Mouse (Mus musculus): ENCODE data around the gene Gm26938. TPM values are rescaled to one million over a fixed set of nuclear protein-coding genes. Genes with fewer than 3 reads are reported as not detected.

Gene Gm26938
- total and polyA plus RNA-seq, 3 experiments: not detected

DNA sequence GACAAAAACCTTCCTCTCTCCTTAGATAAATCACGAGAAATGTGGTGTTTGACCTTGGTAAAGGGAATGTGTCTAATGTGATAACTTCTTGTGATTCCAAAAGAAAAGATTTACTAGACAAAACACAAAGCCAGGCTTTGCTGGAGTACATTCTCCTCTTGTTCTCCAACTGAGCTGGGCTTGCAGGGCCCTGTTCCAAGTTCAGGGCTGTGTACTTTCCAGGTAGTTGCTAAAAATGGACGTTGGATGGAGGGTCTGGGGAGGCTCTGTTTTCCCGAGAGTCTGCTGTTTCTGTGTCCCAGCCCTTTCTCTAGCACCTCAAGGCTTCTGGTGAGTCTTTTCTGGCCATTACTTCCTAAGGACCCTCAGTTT lies 33.3 kb downstream of the Gm26938 start:
- no peaks in the 10 kb centered on the region for H3K9me3 ChIP-seq (replicated peaks)
- peak overlapping the region; percentile 96 for H3K4me3 ChIP-seq (ENCODE audit: low read depth, low read length)
- TF ChIP-seq CTCF (IDR thresholded peaks at IDR 0.05; ENCODE audit: low read depth, low read length) (no peak), GATA2 (IDR thresholded peaks at IDR 0.05; ENCODE audit: borderline replicate concordance, low read depth, low read length) (no peak), POLR2AphosphoS5 (IDR thresholded peaks at IDR 0.05; ENCODE audit: insufficient replicate concordance, low read depth, low read length) (no peak), GATA1 (IDR thresholded peaks at IDR 0.05; ENCODE audit: borderline replicate concordance, low read length) (no peak), TAL1 (conservative IDR thresholded peaks at IDR 0.05; ENCODE audit: low read depth, low read length) (no peak)
- peaks cover under 1% of the 10 kb centered on the region; the same call in 1 of the 2 replicates for H3K27me3 ChIP-seq (ENCODE audit: insufficient read depth, low read length)
- peaks cover 54% of the 10 kb centered on the region for H3K36me3 ChIP-seq (replicated peaks)
- ATAC-seq (ENCODE audit: extremely low read depth, insufficient number of reproducible peaks, low FRiP score, poor library complexity, severe bottlenecking) (no peak), DNase-seq (ENCODE audit: low spot score) (no peak)
- H3K4me1 ChIP-seq (ENCODE audit: insufficient read depth, low read depth, low read length): peaks cover 81% of the 10 kb centered on the region

DNA sequence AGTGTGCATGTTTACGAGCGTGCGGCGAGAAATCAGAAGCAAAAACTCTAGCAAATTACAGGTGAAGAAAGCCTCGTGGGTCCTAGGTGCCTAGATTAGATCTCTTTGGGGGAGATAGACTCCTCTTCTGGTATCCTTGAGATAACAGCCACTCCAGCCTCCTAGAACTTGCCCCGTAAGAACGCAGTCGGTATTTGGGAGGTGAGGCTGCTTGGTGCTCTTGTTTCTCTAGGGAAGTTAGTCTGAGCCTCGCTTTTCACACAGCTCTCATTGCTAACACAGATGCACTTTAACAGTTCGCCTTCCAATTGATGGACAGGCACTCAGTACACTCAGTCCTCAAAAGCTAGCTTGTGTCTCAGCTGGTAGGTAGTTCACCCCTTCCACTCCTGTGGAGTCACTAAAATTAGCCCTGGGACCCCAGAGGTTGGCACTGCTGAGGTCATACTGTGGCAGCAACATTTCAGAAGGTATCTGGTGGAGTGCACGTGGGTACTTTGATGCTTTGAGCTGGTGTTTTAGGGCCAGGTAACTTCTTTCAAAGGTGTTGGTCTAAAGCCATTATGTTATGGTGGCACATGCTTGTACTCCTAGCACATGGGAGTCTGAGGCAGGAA lies 33.9 kb downstream of the Gm26938 start:
- peaks cover 47% of the 10 kb centered on the region for H3K36me3 ChIP-seq (replicated peaks)
- H3K9me3 ChIP-seq (replicated peaks): no peaks in the 10 kb centered on the region
- DNase-seq (ENCODE audit: low spot score) (no peak), ATAC-seq (ENCODE audit: extremely low read depth, insufficient number of reproducible peaks, low FRiP score, poor library complexity, severe bottlenecking) (no peak)
- TF ChIP-seq TAL1 (conservative IDR thresholded peaks at IDR 0.05; ENCODE audit: low read depth, low read length) (no peak), GATA2 (IDR thresholded peaks at IDR 0.05; ENCODE audit: borderline replicate concordance, low read depth, low read length) (no peak), POLR2AphosphoS5 (IDR thresholded peaks at IDR 0.05; ENCODE audit: insufficient replicate concordance, low read depth, low read length) (no peak), CTCF (IDR thresholded peaks at IDR 0.05; ENCODE audit: low read depth, low read length) (no peak), GATA1 (IDR thresholded peaks at IDR 0.05; ENCODE audit: borderline replicate concordance, low read length) (no peak)
- H3K4me1 ChIP-seq (ENCODE audit: insufficient read depth, low read depth, low read length): peaks cover 75% of the 10 kb centered on the region
- H3K4me3 ChIP-seq (ENCODE audit: low read depth, low read length): peak overlapping the region; percentile 96
- peaks cover 7% of the 10 kb centered on the region for H3K27me3 ChIP-seq (ENCODE audit: insufficient read depth, low read length)

DNA sequence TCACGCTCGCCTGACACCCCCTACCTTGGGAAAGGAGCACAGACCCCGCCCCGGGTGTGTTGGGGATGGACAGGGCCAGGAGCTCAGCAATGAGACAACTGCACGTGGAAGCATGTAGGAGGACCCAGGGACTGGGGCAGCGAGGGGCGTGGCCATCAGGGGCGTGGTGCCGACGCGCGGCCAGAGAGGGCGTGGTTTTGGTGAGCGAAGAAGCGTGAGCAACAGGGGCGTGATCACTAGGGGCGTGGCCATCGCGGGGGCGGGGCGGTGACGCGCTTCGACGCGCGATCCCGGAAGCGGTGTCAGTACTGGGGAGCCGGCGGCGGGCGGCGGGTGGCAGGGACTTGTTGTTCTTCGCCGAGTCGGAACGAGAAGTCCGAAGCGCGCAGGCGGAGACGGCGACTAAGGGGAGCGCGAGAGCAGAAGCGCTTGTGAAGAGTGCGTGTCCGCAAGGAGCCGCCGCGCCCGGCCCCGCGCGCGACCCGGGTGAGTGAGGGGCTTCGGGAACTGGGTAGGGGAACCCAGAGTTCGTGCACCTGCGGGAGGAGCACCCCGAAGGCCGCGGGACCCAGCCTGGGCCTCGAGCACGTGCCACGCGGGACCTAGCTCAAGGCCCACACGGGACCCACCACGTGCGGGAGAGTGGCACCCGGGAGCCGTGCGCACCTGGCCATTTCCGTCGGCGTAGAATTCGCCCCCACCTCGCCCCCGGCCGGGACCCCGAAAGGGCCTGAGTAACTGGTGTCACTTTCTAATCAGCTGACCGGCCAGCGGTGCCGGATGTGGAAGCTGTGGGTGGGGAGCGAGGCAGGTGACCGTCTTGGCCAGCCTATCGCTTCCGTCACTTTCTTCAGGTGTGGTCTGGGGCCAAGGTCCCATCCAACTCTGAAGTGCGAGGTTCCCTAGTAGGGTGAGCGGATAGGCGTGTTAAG lies 34.7 kb downstream of the Gm26938 start, which contains the start of gene Mafk:
TSS of gene Mafk (plus strand) at position 287 of the 932 bp plus-strand sequence.
- H3K4me1 ChIP-seq (ENCODE audit: insufficient read depth, low read depth, low read length): peaks cover 67% of the 10 kb centered on the region
- peaks cover 14% of the 10 kb centered on the region for H3K27me3 ChIP-seq (ENCODE audit: insufficient read depth, low read length)
- H3K4me3 ChIP-seq (ENCODE audit: low read depth, low read length): peak within 1 kb of the TSS; percentile 96
- H3K9me3 ChIP-seq (replicated peaks): no peaks in the 10 kb centered on the region
- DNase-seq (ENCODE audit: low spot score): peak; percentile 94
- peaks cover 40% of the 10 kb centered on the region for H3K36me3 ChIP-seq (replicated peaks)
- ATAC-seq (ENCODE audit: extremely low read depth, insufficient number of reproducible peaks, low FRiP score, poor library complexity, severe bottlenecking): peak; percentile 74
- TF ChIP-seq TAL1 (conservative IDR thresholded peaks at IDR 0.05; ENCODE audit: low read depth, low read length): no peak
- no peak for TF ChIP-seq GATA2 (IDR thresholded peaks at IDR 0.05; ENCODE audit: borderline replicate concordance, low read depth, low read length)
- no peak for TF ChIP-seq POLR2AphosphoS5 (IDR thresholded peaks at IDR 0.05; ENCODE audit: insufficient replicate concordance, low read depth, low read length)
- no peak for TF ChIP-seq GATA1 (IDR thresholded peaks at IDR 0.05; ENCODE audit: borderline replicate concordance, low read length)
- no peak for TF ChIP-seq CTCF (IDR thresholded peaks at IDR 0.05; ENCODE audit: low read depth, low read length)

DNA sequence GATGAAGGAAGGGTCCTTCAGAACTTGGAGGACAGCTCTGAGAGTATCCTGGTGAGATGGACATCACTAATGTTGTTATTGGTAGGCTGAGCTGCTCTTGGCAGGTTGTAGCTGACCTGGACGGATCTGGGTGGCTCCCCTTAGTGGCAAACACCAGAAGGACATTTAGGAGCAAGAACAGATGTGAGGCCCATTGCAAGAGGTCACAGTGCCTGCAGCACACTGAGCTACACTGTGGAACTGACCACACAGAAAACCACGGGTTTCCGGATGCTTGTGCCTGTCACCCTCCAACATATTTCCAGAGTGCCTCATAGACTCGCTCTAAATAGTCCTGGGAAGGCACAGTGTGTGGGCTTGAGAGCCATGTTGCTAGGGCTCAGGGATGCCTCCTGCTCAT lies 36.7 kb downstream of the Gm26938 start:
- H3K4me3 ChIP-seq (ENCODE audit: low read depth, low read length): no peak overlapping the region
- ATAC-seq (ENCODE audit: extremely low read depth, insufficient number of reproducible peaks, low FRiP score, poor library complexity, severe bottlenecking) (no peak), DNase-seq (ENCODE audit: low spot score) (no peak)
- H3K36me3 ChIP-seq (replicated peaks): peaks cover 19% of the 10 kb centered on the region
- no peak for TF ChIP-seq GATA2 (IDR thresholded peaks at IDR 0.05; ENCODE audit: borderline replicate concordance, low read depth, low read length)
- no peak for TF ChIP-seq POLR2AphosphoS5 (IDR thresholded peaks at IDR 0.05; ENCODE audit: insufficient replicate concordance, low read depth, low read length)
- TF ChIP-seq CTCF (IDR thresholded peaks at IDR 0.05; ENCODE audit: low read depth, low read length): no peak
- no peak for TF ChIP-seq GATA1 (IDR thresholded peaks at IDR 0.05; ENCODE audit: borderline replicate concordance, low read length)
- TF ChIP-seq TAL1 (conservative IDR thresholded peaks at IDR 0.05; ENCODE audit: low read depth, low read length): no peak
- no peaks in the 10 kb centered on the region for H3K9me3 ChIP-seq (replicated peaks)
- peaks cover 47% of the 10 kb centered on the region for H3K4me1 ChIP-seq (ENCODE audit: insufficient read depth, low read depth, low read length)
- H3K27me3 ChIP-seq (ENCODE audit: insufficient read depth, low read length): peaks cover 21% of the 10 kb centered on the region

GRCm38 (mm10) chr5:139781406-139781805 lies 44.8 kb downstream of the Gm26938 start:
- H3K9me3 ChIP-seq (replicated peaks): no peaks in the 10 kb centered on the region
- no peak overlapping the region for H3K4me3 ChIP-seq (ENCODE audit: low read depth, low read length)
- H3K36me3 ChIP-seq (replicated peaks): no peaks in the 10 kb centered on the region
- peaks cover 7% of the 10 kb centered on the region for H3K4me1 ChIP-seq (ENCODE audit: insufficient read depth, low read depth, low read length)
- H3K27me3 ChIP-seq (ENCODE audit: insufficient read depth, low read length): peaks cover 26% of the 10 kb centered on the region
- DNase-seq (ENCODE audit: low spot score) (no peak), ATAC-seq (ENCODE audit: extremely low read depth, insufficient number of reproducible peaks, low FRiP score, poor library complexity, severe bottlenecking) (no peak)
- no peak for TF ChIP-seq GATA2 (IDR thresholded peaks at IDR 0.05; ENCODE audit: borderline replicate concordance, low read depth, low read length)
- no peak for TF ChIP-seq TAL1 (conservative IDR thresholded peaks at IDR 0.05; ENCODE audit: low read depth, low read length)
- TF ChIP-seq CTCF (IDR thresholded peaks at IDR 0.05; ENCODE audit: low read depth, low read length): no peak
- TF ChIP-seq POLR2AphosphoS5 (IDR thresholded peaks at IDR 0.05; ENCODE audit: insufficient replicate concordance, low read depth, low read length): no peak
- no peak for TF ChIP-seq GATA1 (IDR thresholded peaks at IDR 0.05; ENCODE audit: borderline replicate concordance, low read length)

DNA sequence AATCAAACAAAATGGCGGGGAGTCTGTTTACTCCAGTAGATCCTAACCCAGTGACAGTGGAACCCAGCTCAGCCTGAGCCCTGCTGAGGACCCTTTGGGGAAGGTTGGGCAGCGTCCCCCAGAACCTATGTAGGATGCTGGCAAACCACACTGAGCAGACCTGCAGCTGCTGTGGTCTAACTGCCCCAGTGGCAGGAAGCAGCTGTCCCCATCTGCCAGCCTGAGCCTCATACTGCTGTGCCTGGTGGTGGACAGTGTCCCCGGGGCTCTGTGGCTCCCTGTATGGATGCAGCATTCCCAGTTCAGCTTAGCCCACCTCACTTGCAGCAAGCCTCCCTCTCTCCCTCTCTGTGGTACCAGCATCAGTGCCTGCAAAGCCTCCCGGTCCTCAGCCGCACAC lies 49.2 kb downstream of the Gm26938 start:
- DNase-seq (ENCODE audit: low spot score) (no peak), ATAC-seq (ENCODE audit: extremely low read depth, insufficient number of reproducible peaks, low FRiP score, poor library complexity, severe bottlenecking) (no peak)
- Histone ChIP-seq H3K4me3 (ENCODE audit: low read depth, low read length) (no peak overlapping the region), H3K27me3 (ENCODE audit: insufficient read depth, low read length) (peaks cover 11% of the 10 kb centered on the region; the same call in 1 of the 2 replicates), H3K36me3 (replicated peaks) (peaks cover 23% of the 10 kb centered on the region), H3K4me1 (ENCODE audit: insufficient read depth, low read depth, low read length) (peaks cover 27% of the 10 kb centered on the region), H3K9me3 (replicated peaks) (no peaks in the 10 kb centered on the region)
- no peak for TF ChIP-seq POLR2AphosphoS5 (IDR thresholded peaks at IDR 0.05; ENCODE audit: insufficient replicate concordance, low read depth, low read length)
- no peak for TF ChIP-seq GATA2 (IDR thresholded peaks at IDR 0.05; ENCODE audit: borderline replicate concordance, low read depth, low read length)
- TF ChIP-seq GATA1 (IDR thresholded peaks at IDR 0.05; ENCODE audit: borderline replicate concordance, low read length): no peak
- no peak for TF ChIP-seq TAL1 (conservative IDR thresholded peaks at IDR 0.05; ENCODE audit: low read depth, low read length)
- TF ChIP-seq CTCF (IDR thresholded peaks at IDR 0.05; ENCODE audit: low read depth, low read length): no peak
